Mouse (Mus musculus): ENCODE measurements at regions not wholly inside any gene's neighbourhood (a gene's known extent, or its start where the extent isn't known, plus 50 kb on each side); places are given as distances from the start of the nearest gene placed in this dataset.

GRCm38 (mm10) chr15:51627463-51627862 is 2257.2 kb upstream of the Gm7489 start:
- TF ChIP-seq CTCF (IDR thresholded peaks at IDR 0.05; ENCODE audit: low read depth, low read length) (no peak), POLR2A (IDR thresholded peaks at IDR 0.05; ENCODE audit: insufficient read depth, low read length) (no peak), EP300 (IDR thresholded peaks at IDR 0.05; ENCODE audit: insufficient read depth, low read depth, low read length) (no peak)

Data from ES-Bruce4 (cell line).